Mouse (Mus musculus): Measurements from ENCODE around the gene Gpr21. TPM values are rescaled to one million over a fixed set of nuclear protein-coding genes. Genes with fewer than 3 reads are reported as not detected.

The Gpr21 gene
- polyA plus RNA-seq, 1 experiment from 2014 or later: 1.3 TPM

GRCm38 (mm10) chr2:37530766-37531165 lies 14.6 kb downstream of the Gpr21 start:
- no peak overlapping the region for H3K9ac ChIP-seq (ENCODE audit: low read length)
- WGBS: 97% methylated on average over 1 of the region's 1 CpGs
- H3K4me2 ChIP-seq (ENCODE audit: low read length): no peak overlapping the region
- H3K4me1 ChIP-seq (ENCODE audit: control insufficient read depth in 2 of 2, insufficient read depth in 2 of 2, low read length in 2 of 2): peaks cover 0 to 10% of the 10 kb centered on the region in 2 experiments; a peak in 2 of 4 replicates
- no peak overlapping the region for H3K4me3 ChIP-seq (ENCODE audit: control insufficient read depth in 1 of 2, insufficient read depth in 1 of 2, low read depth in 1 of 2, low read length in 2 of 2)
- H3K36me3 ChIP-seq (ENCODE audit: control insufficient read depth, insufficient read depth, low read length): peaks cover 36% of the 10 kb centered on the region
- ATAC-seq (ENCODE audit: insufficient number of reproducible peaks, insufficient read depth, low FRiP score, low read depth): no peak
- no peak overlapping the region for H3K27ac ChIP-seq (replicated peaks in 1 of 2; ENCODE audit: control insufficient read depth in 1 of 2, insufficient read depth in 1 of 2, low read depth in 2 of 2, low read length in 2 of 2)
- H3K9me3 ChIP-seq (ENCODE audit: control insufficient read depth, low read length): no peaks in the 10 kb centered on the region
- no peaks in the 10 kb centered on the region for H3K27me3 ChIP-seq (ENCODE audit: control insufficient read depth, insufficient read depth, low read length)

DNA sequence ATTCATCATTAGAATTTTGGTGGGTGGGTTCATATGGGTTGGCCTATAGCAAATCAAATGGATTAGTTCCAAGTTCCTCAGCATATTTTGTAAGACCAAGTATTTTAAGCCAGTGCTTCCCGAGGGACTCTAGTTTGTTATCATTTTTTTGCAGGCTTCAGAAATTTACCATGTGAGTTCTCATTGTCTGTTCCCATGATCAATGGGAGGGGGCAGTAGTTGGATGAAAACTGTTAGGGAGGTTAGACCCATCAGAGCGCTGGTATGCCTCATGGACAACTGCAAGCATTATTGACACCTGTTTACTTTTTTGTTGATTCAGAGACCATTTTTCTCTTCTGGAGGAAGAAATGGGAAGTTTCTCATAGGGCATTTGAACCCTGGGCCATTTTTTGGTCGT lies 15.5 kb downstream of the Gpr21 start:
- H3K4me3 ChIP-seq (ENCODE audit: control insufficient read depth in 1 of 2, insufficient read depth in 1 of 2, low read depth in 1 of 2, low read length in 2 of 2): no peak overlapping the region
- no peak overlapping the region for H3K9ac ChIP-seq (ENCODE audit: low read length)
- no peaks in the 10 kb centered on the region for H3K27me3 ChIP-seq (ENCODE audit: control insufficient read depth, insufficient read depth, low read length)
- peaks cover 45% of the 10 kb centered on the region for H3K36me3 ChIP-seq (ENCODE audit: control insufficient read depth, insufficient read depth, low read length)
- no peak overlapping the region for H3K4me2 ChIP-seq (ENCODE audit: low read length)
- WGBS: 78% methylated on average over 3 of the region's 3 CpGs
- H3K4me1 ChIP-seq (ENCODE audit: control insufficient read depth in 2 of 2, insufficient read depth in 2 of 2, low read length in 2 of 2): peaks cover 0 to 10% of the 10 kb centered on the region in 2 experiments; a peak in 2 of 4 replicates
- H3K9me3 ChIP-seq (ENCODE audit: control insufficient read depth, low read length): no peaks in the 10 kb centered on the region
- H3K27ac ChIP-seq (replicated peaks in 1 of 2; ENCODE audit: control insufficient read depth in 1 of 2, insufficient read depth in 1 of 2, low read depth in 2 of 2, low read length in 2 of 2): no peak overlapping the region
- no peak for ATAC-seq (ENCODE audit: insufficient number of reproducible peaks, insufficient read depth, low FRiP score, low read depth)

GRCm38 (mm10) chr2:37549346-37550012 lies 33.3 kb downstream of the Gpr21 start:
- Histone ChIP-seq H3K9ac (ENCODE audit: low read length) (no peak overlapping the region), H3K4me2 (ENCODE audit: low read length) (no peak overlapping the region), H3K4me1 (ENCODE audit: control insufficient read depth in 2 of 2, insufficient read depth in 2 of 2, low read length in 2 of 2) (no peaks in the 10 kb centered on the region), H3K9me3 (ENCODE audit: control insufficient read depth, low read length) (peaks cover 3% of the 10 kb centered on the region), H3K27me3 (ENCODE audit: control insufficient read depth, insufficient read depth, low read length) (no peaks in the 10 kb centered on the region), H3K4me3 (ENCODE audit: control insufficient read depth in 1 of 2, insufficient read depth in 1 of 2, low read depth in 1 of 2, low read length in 2 of 2) (no peak overlapping the region), H3K27ac (replicated peaks in 1 of 2; ENCODE audit: control insufficient read depth in 1 of 2, insufficient read depth in 1 of 2, low read depth in 2 of 2, low read length in 2 of 2) (no peak overlapping the region), H3K36me3 (ENCODE audit: control insufficient read depth, insufficient read depth, low read length) (peaks cover 77% of the 10 kb centered on the region)
- 81% methylated on average over 1 of the region's 1 CpGs for WGBS
- ATAC-seq (ENCODE audit: insufficient number of reproducible peaks, insufficient read depth, low FRiP score, low read depth): no peak

GRCm38 (mm10) chr2:37556366-37556765 lies 40.2 kb downstream of the Gpr21 start:
- Histone ChIP-seq H3K36me3 (ENCODE audit: control insufficient read depth, insufficient read depth, low read length) (peaks cover 96% of the 10 kb centered on the region), H3K27me3 (ENCODE audit: control insufficient read depth, insufficient read depth, low read length) (no peaks in the 10 kb centered on the region), H3K27ac (replicated peaks in 1 of 2; ENCODE audit: control insufficient read depth in 1 of 2, insufficient read depth in 1 of 2, low read depth in 2 of 2, low read length in 2 of 2) (no peak overlapping the region), H3K9me3 (ENCODE audit: control insufficient read depth, low read length) (peaks cover 8% of the 10 kb centered on the region), H3K9ac (ENCODE audit: low read length) (no peak overlapping the region), H3K4me2 (ENCODE audit: low read length) (no peak overlapping the region), H3K4me3 (ENCODE audit: control insufficient read depth in 1 of 2, insufficient read depth in 1 of 2, low read depth in 1 of 2, low read length in 2 of 2) (no peak overlapping the region), H3K4me1 (ENCODE audit: control insufficient read depth in 2 of 2, insufficient read depth in 2 of 2, low read length in 2 of 2) (no peaks in the 10 kb centered on the region)
- 88% methylated on average over 2 of the region's 2 CpGs for WGBS
- ATAC-seq (ENCODE audit: insufficient number of reproducible peaks, insufficient read depth, low FRiP score, low read depth): no peak

DNA sequence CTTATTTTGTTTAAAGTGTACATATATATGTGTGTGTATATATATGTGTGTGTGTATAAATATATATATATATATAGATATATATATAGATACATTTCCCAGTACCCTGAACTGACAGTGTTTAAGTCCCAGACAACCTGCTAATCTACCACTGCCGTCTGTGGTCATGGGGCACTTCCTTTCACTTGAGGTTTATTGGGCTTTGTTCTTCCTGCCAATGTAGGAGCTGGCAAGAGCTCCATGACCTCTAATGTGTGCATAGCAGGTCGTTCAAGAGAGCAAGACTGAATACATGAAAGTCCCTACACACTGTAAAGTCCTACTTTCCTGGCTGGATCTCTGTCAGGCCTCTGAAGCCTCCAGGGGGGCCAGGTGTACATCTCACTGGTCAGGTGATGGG lies 49.4 kb downstream of the Gpr21 start:
- Histone ChIP-seq H3K4me2 (ENCODE audit: low read length) (no peak overlapping the region), H3K27me3 (ENCODE audit: control insufficient read depth, insufficient read depth, low read length) (no peaks in the 10 kb centered on the region), H3K9me3 (ENCODE audit: control insufficient read depth, low read length) (no peaks in the 10 kb centered on the region), H3K27ac (replicated peaks in 1 of 2; ENCODE audit: control insufficient read depth in 1 of 2, insufficient read depth in 1 of 2, low read depth in 2 of 2, low read length in 2 of 2) (no peak overlapping the region), H3K4me1 (ENCODE audit: control insufficient read depth in 2 of 2, insufficient read depth in 2 of 2, low read length in 2 of 2) (peaks cover 2 to 20% of the 10 kb centered on the region in 2 experiments; a peak in 1 of 4 replicates), H3K4me3 (ENCODE audit: control insufficient read depth in 1 of 2, insufficient read depth in 1 of 2, low read depth in 1 of 2, low read length in 2 of 2) (no peak overlapping the region), H3K36me3 (ENCODE audit: control insufficient read depth, insufficient read depth, low read length) (peaks cover 86% of the 10 kb centered on the region), H3K9ac (ENCODE audit: low read length) (no peak overlapping the region)
- ATAC-seq (ENCODE audit: insufficient number of reproducible peaks, insufficient read depth, low FRiP score, low read depth): no peak
- WGBS: 35% methylated on average over 2 of the region's 2 CpGs

DNA sequence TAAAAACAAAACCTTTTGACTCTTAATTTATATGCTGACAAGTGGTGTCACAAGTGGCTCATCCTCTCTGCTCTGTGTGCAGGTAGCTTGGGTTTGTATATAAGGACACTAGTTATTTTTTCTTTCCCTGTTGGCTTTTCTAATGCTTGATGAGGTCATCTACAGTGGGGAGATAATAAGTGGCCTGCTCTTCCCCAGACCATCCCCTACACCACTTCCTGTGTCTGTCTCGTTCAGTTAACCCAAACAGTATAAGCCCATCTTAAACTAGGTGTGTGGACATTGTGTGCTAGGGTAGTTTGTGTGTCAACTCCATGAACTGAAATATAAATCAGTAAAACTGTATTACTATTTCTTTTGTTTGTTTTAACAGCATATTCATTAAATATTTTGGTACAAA lies 49.9 kb downstream of the Gpr21 start:
- ATAC-seq (ENCODE audit: insufficient number of reproducible peaks, insufficient read depth, low FRiP score, low read depth): no peak
- no peak overlapping the region for H3K27ac ChIP-seq (replicated peaks in 1 of 2; ENCODE audit: control insufficient read depth in 1 of 2, insufficient read depth in 1 of 2, low read depth in 2 of 2, low read length in 2 of 2)
- H3K4me1 ChIP-seq (ENCODE audit: control insufficient read depth in 2 of 2, insufficient read depth in 2 of 2, low read length in 2 of 2): peaks cover 2 to 23% of the 10 kb centered on the region in 2 experiments; a peak in 1 of 4 replicates
- H3K4me3 ChIP-seq (ENCODE audit: control insufficient read depth in 1 of 2, insufficient read depth in 1 of 2, low read depth in 1 of 2, low read length in 2 of 2): no peak overlapping the region
- H3K27me3 ChIP-seq (ENCODE audit: control insufficient read depth, insufficient read depth, low read length): no peaks in the 10 kb centered on the region
- H3K36me3 ChIP-seq (ENCODE audit: control insufficient read depth, insufficient read depth, low read length): peaks cover 82% of the 10 kb centered on the region
- no peak overlapping the region for H3K9ac ChIP-seq (ENCODE audit: low read length)
- no peak overlapping the region for H3K4me2 ChIP-seq (ENCODE audit: low read length)
- H3K9me3 ChIP-seq (ENCODE audit: control insufficient read depth, low read length): no peaks in the 10 kb centered on the region
- WGBS: 48% methylated on average over 1 of the region's 1 CpGs

- WGBS: 46% methylated on average over 5 of the region's 5 CpGs
- ATAC-seq (ENCODE audit: insufficient number of reproducible peaks, insufficient read depth, low FRiP score, low read depth): no peak
- H3K36me3 ChIP-seq (ENCODE audit: control insufficient read depth, insufficient read depth, low read length): peaks cover 57% of the 10 kb centered on the region
- H3K27me3 ChIP-seq (ENCODE audit: control insufficient read depth, insufficient read depth, low read length): no peaks in the 10 kb centered on the region
- H3K27ac ChIP-seq (replicated peaks in 1 of 2; ENCODE audit: control insufficient read depth in 1 of 2, insufficient read depth in 1 of 2, low read depth in 2 of 2, low read length in 2 of 2): no peak overlapping the region
- no peak overlapping the region for H3K9ac ChIP-seq (ENCODE audit: low read length)
- H3K4me3 ChIP-seq (ENCODE audit: control insufficient read depth in 1 of 2, insufficient read depth in 1 of 2, low read depth in 1 of 2, low read length in 2 of 2): no peak overlapping the region
- H3K4me2 ChIP-seq (ENCODE audit: low read length): no peak overlapping the region
- no peaks in the 10 kb centered on the region for H3K9me3 ChIP-seq (ENCODE audit: control insufficient read depth, low read length)
- peaks cover 2 to 14% of the 10 kb centered on the region in 2 experiments; a peak in 1 of 4 replicates for H3K4me1 ChIP-seq (ENCODE audit: control insufficient read depth in 2 of 2, insufficient read depth in 2 of 2, low read length in 2 of 2)
Observed at GRCm38 (mm10) chr2:37569888-37570287, 53.8 kb downstream of the Gpr21 start.
